Mouse (Mus musculus) hindbrain, embryonic 14.5 days (tissue): ENCODE data around the gene Hras. TPM values are rescaled to one million over a fixed set of nuclear protein-coding genes. Genes with fewer than 3 reads are reported as not detected.

ENCODE experiments used
- ATAC-seq: fragments of 200-750 bp; cut with Nextera tagmentation; 2 replicates; pipeline ENCODE4 v1.8.0; 2017; ENCODE audit warnings: moderate number of reproducible peaks, mild to moderate bottlenecking, moderate TSS enrichment, moderate library complexity; ENCODE audit not compliant: low FRiP score
- DNase-seq: peaks from one replicate; pipeline ENCODE4 v3.0.0-alpha.2; 2015; ENCODE audit warnings: low spot score
- H3K27ac ChIP-seq: fragments of 300-500 bp; sonication (generic); 2 replicates; pipeline ENCODE4 v1.5.1; 2014; ENCODE audit warnings: mild to moderate bottlenecking, moderate library complexity
- H3K27me3 ChIP-seq: fragments of 300-500 bp; sonication (generic); 2 replicates; pipeline ENCODE4 v1.6.1; 2014; ENCODE audit warnings: mild to moderate bottlenecking, low read length, mixed read lengths; ENCODE audit not compliant: control insufficient read depth, insufficient read depth
- H3K36me3 ChIP-seq: fragments of 300-500 bp; sonication (generic); replicated peaks from 2 replicates; pipeline ENCODE4 v1.6.1; 2014; ENCODE audit not compliant: control insufficient read depth, insufficient read depth
- H3K4me1 ChIP-seq: fragments of 300-500 bp; sonication (generic); replicated peaks from 2 replicates; pipeline ENCODE4 v1.6.1; 2014; ENCODE audit warnings: antibody characterized with exemption, low read length, mixed read lengths; ENCODE audit not compliant: control insufficient read depth, insufficient read depth
- H3K4me2 ChIP-seq: fragments of 300-500 bp; sonication (generic); replicated peaks from 2 replicates; pipeline ENCODE4 v1.6.1; 2014; ENCODE audit warnings: mild to moderate bottlenecking, moderate library complexity
- H3K4me3 ChIP-seq: fragments of 300-500 bp; sonication (generic); replicated peaks from 2 replicates; pipeline ENCODE4 v1.5.1; 2014; ENCODE audit warnings: mild to moderate bottlenecking, low read length
- H3K9ac ChIP-seq: fragments of 300-500 bp; sonication (generic); 2 replicates; pipeline ENCODE4 v1.6.1; 2014
- H3K9me3 ChIP-seq: fragments of 300-500 bp; sonication (generic); 2 replicates; pipeline ENCODE4 v1.6.1; 2016; ENCODE audit warnings: low read length; ENCODE audit not compliant: control insufficient read depth
- WGBS: fragments of 180-500 bp; shearing (Covaris S2); extraction: QIAGEN DNeasy Blood & Tissue Kit; methylation state at CpG from one replicate; pipeline ENCODE4 v1.1.7; 2014; 5-methylcytosine and 5-hydroxymethylcytosine counted together
- polyA plus RNA-seq: library from polyadenylated mRNA; unstranded; fragments of >200 nt; fragmentation: Nextera tagmentation; extraction: Ambion mirVana; gene quantifications from 2 replicates; pipeline ENCODE4 v1.2.1, GENCODE M21; 2014

Gene Hras
- polyA plus RNA-seq, 1 experiment from 2014 or later, result 168 TPM

- no peaks in the 10 kb centered on the region for H3K27me3 ChIP-seq
- no peaks in the 10 kb centered on the region for H3K9me3 ChIP-seq
- peak within 1 kb of the TSS; percentile 41 for H3K4me3 ChIP-seq
- DNase-seq, result peak; percentile 91
- H3K4me2 ChIP-seq, result peak within 1 kb of the TSS; percentile 69
- ATAC-seq, result peak; percentile 98
- WGBS, result 2% methylated on average over 55 of the region's 55 CpGs
- H3K27ac ChIP-seq, result peak within 1 kb of the TSS; percentile 92
- no peaks in the 10 kb centered on the region for H3K36me3 ChIP-seq
- H3K4me1 ChIP-seq, result peaks cover 14% of the 10 kb centered on the region
- H3K9ac ChIP-seq, result peak within 1 kb of the TSS; percentile 58
Measured at GRCm38 (mm10) chr7:141172116-141173006, 21.4 kb downstream of the Hras start, which contains the start of gene Rnh1. TSS of gene Rnh1 (minus strand) at chr7:141172857.

- no peak overlapping the region for H3K4me2 ChIP-seq
- H3K9ac ChIP-seq, result no peak overlapping the region
- no peaks in the 10 kb centered on the region; the same call in 1 of the 2 replicates for H3K36me3 ChIP-seq
- no peak overlapping the region for H3K4me3 ChIP-seq
- ATAC-seq (no peak), DNase-seq (no peak)
- peaks cover 14% of the 10 kb centered on the region for H3K4me1 ChIP-seq
- no peaks in the 10 kb centered on the region for H3K9me3 ChIP-seq
- H3K27ac ChIP-seq, result no peak overlapping the region
- H3K27me3 ChIP-seq, result no peaks in the 10 kb centered on the region
Measured at GRCm38 (mm10) chr7:141169866-141170265, 23.9 kb downstream of the Hras start.

DNA sequence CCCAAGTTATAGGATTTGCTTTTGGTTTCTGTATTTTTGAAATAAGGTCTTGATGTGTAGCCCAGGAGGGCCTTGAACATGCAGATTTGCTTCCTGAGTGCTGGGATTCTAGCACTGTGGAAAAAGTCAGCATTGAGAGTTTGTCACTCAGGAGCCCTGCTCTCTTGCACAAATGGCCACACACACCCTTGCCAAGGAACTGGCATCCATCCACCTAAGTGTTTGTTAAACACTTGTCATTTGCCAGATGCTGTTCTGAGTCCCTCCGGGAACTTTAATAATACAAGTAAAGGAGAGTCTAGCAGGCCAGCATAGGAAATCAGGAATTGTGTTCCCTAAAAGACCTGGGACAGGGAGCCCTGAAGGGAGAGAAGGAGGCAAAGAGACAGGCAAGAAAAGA, 24.5 kb downstream of the Hras start:
- H3K4me2 ChIP-seq, result no peak overlapping the region
- H3K27ac ChIP-seq, result no peak overlapping the region
- H3K4me3 ChIP-seq, result no peak overlapping the region
- ATAC-seq (no peak), DNase-seq (no peak)
- H3K36me3 ChIP-seq, result no peaks in the 10 kb centered on the region; the same call in 1 of the 2 replicates
- 75% methylated on average over 1 of the region's 1 CpGs for WGBS
- peaks cover 14% of the 10 kb centered on the region for H3K4me1 ChIP-seq
- no peaks in the 10 kb centered on the region for H3K27me3 ChIP-seq
- H3K9ac ChIP-seq, result no peak overlapping the region
- no peaks in the 10 kb centered on the region for H3K9me3 ChIP-seq

GRCm38 (mm10) chr7:141168518-141168953, 25.3 kb downstream of the Hras start:
- DNase-seq, result no peak
- no peak for ATAC-seq
- Histone ChIP-seq H3K4me2 (peak overlapping the region; percentile 42), H3K9me3 (no peaks in the 10 kb centered on the region), H3K9ac (peak overlapping the region; percentile 41), H3K27me3 (no peaks in the 10 kb centered on the region), H3K36me3 (peaks cover 6% of the 10 kb centered on the region; the same call in 1 of the 2 replicates), H3K4me1 (peaks cover 14% of the 10 kb centered on the region), H3K4me3 (peak overlapping the region; percentile 19), H3K27ac (no peak overlapping the region)
- 5% methylated on average over 22 of the region's 22 CpGs for WGBS

- no peak overlapping the region for H3K27ac ChIP-seq
- 28% methylated on average over 7 of the region's 7 CpGs for WGBS
- DNase-seq (no peak), ATAC-seq (no peak)
- no peaks in the 10 kb centered on the region for H3K27me3 ChIP-seq
- H3K36me3 ChIP-seq, result peaks cover 12% of the 10 kb centered on the region; the same call in 1 of the 2 replicates
- H3K4me1 ChIP-seq, result peaks cover 9% of the 10 kb centered on the region
- H3K4me2 ChIP-seq, result peak overlapping the region; percentile 42
- peak overlapping the region; percentile 41 for H3K9ac ChIP-seq
- peak overlapping the region; percentile 19 for H3K4me3 ChIP-seq
- no peaks in the 10 kb centered on the region for H3K9me3 ChIP-seq
Measured at GRCm38 (mm10) chr7:141167901-141168517, 25.8 kb downstream of the Hras start.

DNA sequence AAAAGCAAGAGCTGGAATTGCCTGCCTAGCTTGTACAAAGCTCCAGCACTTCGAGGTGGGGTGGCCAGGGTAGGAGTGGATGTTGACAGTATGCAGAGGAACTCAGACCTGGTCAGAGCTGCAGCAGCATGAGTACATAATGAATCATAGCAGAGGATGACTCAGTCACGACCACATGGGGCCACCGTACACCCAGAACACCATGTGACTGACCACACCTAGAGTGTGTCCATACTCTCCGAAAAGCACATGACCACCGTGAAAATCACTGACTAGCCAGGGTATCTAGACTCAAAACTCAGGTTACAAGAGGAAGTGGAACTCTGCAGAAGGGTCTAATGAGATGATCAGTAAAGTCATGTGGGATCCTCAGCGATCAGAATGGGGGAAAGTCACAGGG, 29.0 kb downstream of the Hras start:
- peaks cover 34% of the 10 kb centered on the region for H3K36me3 ChIP-seq
- no peak for ATAC-seq

DNA sequence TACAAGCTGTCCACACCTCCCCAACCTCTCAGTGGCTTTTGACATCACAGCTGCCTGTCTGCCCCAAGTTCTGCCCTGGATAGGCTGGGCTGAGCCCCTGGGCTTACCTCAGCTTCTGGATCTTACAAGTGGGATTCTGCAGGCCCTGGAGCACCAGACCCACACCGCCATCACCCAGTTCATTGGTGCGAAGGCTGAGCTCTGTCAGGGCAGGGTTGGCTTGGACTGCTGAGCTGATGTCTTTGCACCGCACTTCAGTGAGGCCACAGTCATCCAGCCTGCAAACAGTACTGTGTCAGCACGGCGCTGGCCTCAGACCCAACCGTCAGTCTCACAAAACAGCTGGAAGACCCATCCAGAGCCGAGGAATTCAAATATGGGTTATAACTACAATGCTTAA, 29.4 kb downstream of the Hras start:
- peaks cover 34% of the 10 kb centered on the region for H3K36me3 ChIP-seq
- WGBS, result 92% methylated on average over 7 of the region's 7 CpGs
- ATAC-seq, result no peak

More for the DNA sequence above, 29.0 kb downstream of the Hras start:
- no peak overlapping the region for H3K4me3 ChIP-seq
- DNase-seq, result no peak
- H3K4me2 ChIP-seq, result no peak overlapping the region
- no peaks in the 10 kb centered on the region for H3K27me3 ChIP-seq
- no peak overlapping the region for H3K27ac ChIP-seq
- no peak overlapping the region for H3K9ac ChIP-seq
- peaks cover 8% of the 10 kb centered on the region; the same call in 1 of the 2 replicates for H3K4me1 ChIP-seq
- H3K9me3 ChIP-seq, result no peaks in the 10 kb centered on the region
- 96% methylated on average over 6 of the region's 6 CpGs for WGBS

GRCm38 (mm10) chr7:141155362-141155761, 38.4 kb downstream of the Hras start:
- Histone ChIP-seq H3K36me3 (peaks cover 60% of the 10 kb centered on the region), H3K27me3 (no peaks in the 10 kb centered on the region)

More for the DNA sequence above, 29.4 kb downstream of the Hras start:
- no peak overlapping the region for H3K4me2 ChIP-seq
- H3K9ac ChIP-seq, result no peak overlapping the region
- H3K9me3 ChIP-seq, result no peaks in the 10 kb centered on the region
- no peaks in the 10 kb centered on the region for H3K27me3 ChIP-seq
- no peak overlapping the region for H3K4me3 ChIP-seq
- H3K27ac ChIP-seq, result no peak overlapping the region
- H3K4me1 ChIP-seq, result peaks cover 8% of the 10 kb centered on the region; the same call in 1 of the 2 replicates
- DNase-seq, result no peak

GRCm38 (mm10) chr7:141148639-141149038, 45.2 kb downstream of the Hras start:
- H3K4me1 ChIP-seq, result no peaks in the 10 kb centered on the region
- H3K4me2 ChIP-seq, result no peak overlapping the region
- no peak overlapping the region for H3K9ac ChIP-seq
- DNase-seq (no peak), ATAC-seq (no peak)
- WGBS, result 81% methylated on average over 4 of the region's 4 CpGs
- no peak overlapping the region for H3K4me3 ChIP-seq
- H3K27me3 ChIP-seq, result no peaks in the 10 kb centered on the region
- H3K27ac ChIP-seq, result no peak overlapping the region
- H3K36me3 ChIP-seq, result peaks cover 47% of the 10 kb centered on the region
- no peaks in the 10 kb centered on the region for H3K9me3 ChIP-seq

More at GRCm38 (mm10) chr7:141155362-141155761, 38.4 kb downstream of the Hras start:
- H3K9ac ChIP-seq, result no peak overlapping the region
- no peak overlapping the region for H3K4me3 ChIP-seq
- no peak overlapping the region for H3K27ac ChIP-seq
- H3K9me3 ChIP-seq, result no peaks in the 10 kb centered on the region
- ATAC-seq (no peak), DNase-seq (no peak)
- WGBS, result 91% methylated on average over 9 of the region's 9 CpGs
- H3K4me2 ChIP-seq, result no peak overlapping the region
- H3K4me1 ChIP-seq, result no peaks in the 10 kb centered on the region
